Mouse (Mus musculus) spleen, adult 2 months (tissue): ENCODE measurements around the gene Slc41a3. TPM values are rescaled to one million over a fixed set of nuclear protein-coding genes. Genes with fewer than 3 reads are reported as not detected.
A peak's percentile ranks its signal among the peaks of the same experiment; 100 is the strongest.
"Not testable (repeated sequence)": the region's sequence is repeated elsewhere in the genome, so short reads cannot be mapped to it uniquely, and the experiment has no call there.

ENCODE experiments used
- DNase-seq, 2 experiments: peaks; one replicate each; pipeline versions ENCODE4 v3.0.0 to v3.0.0-alpha.2; 2012 to 2021; ENCODE audit warnings: low spot score in 2 of 2, low read depth in 1 of 2
- H3K27ac ChIP-seq: fragments of 200-500 bp; 2 replicates; pipeline ENCODE4 v1.5.1; 2012; ENCODE audit warnings: low read length, inconsistent platforms; ENCODE audit not compliant: insufficient read depth
- H3K27me3 ChIP-seq: fragments of 200-500 bp; 2 replicates; pipeline ENCODE4 v1.6.1; 2012; ENCODE audit warnings: mild to moderate bottlenecking, moderate library complexity, low read length, inconsistent platforms; ENCODE audit not compliant: control insufficient read depth, insufficient read depth
- H3K36me3 ChIP-seq: fragments of 200-500 bp; 2 replicates; pipeline ENCODE4 v1.6.1; 2012; ENCODE audit warnings: mild to moderate bottlenecking, low read length, inconsistent platforms; ENCODE audit not compliant: control insufficient read depth, insufficient read depth
- H3K4me1 ChIP-seq: fragments of 200-500 bp; 2 replicates; pipeline ENCODE4 v1.6.1; 2011; ENCODE audit warnings: inconsistent platforms; ENCODE audit not compliant: control insufficient read depth, insufficient read depth, insufficient read length
- H3K4me3 ChIP-seq: fragments of 200-500 bp; 2 replicates; pipeline ENCODE4 v1.5.1; 2011; ENCODE audit warnings: mild to moderate bottlenecking, inconsistent platforms; ENCODE audit not compliant: insufficient read depth, insufficient read length; ENCODE audit errors: extremely low read depth
- CTCF ChIP-seq: fragments of 200-500 bp; IDR thresholded peaks from 2 replicates; pipeline ENCODE4 v1.5.1; 2011; ENCODE audit warnings: mild to moderate bottlenecking, inconsistent platforms; ENCODE audit not compliant: insufficient read depth, insufficient read length, insufficient replicate concordance; ENCODE audit errors: extremely low read depth
- POLR2A ChIP-seq: fragments of 200-500 bp; IDR thresholded peaks from 2 replicates; pipeline ENCODE4 v1.6.1; 2011; ENCODE audit warnings: low read depth, low read length, inconsistent platforms
- WGBS: fragments of 180-500 bp; shearing (Covaris S2); methylation state at CpG from one replicate; pipeline ENCODE4 v1.1.7; 2018; 5-methylcytosine and 5-hydroxymethylcytosine counted together
- polyA plus RNA-seq: library from polyadenylated mRNA; depleted of rRNA; stranded (reverse); fragments of >200 nt; gene quantifications from 2 replicates; pipeline ENCODE4 v1.2.3, GENCODE M21; 2012

Slc41a3 gene
- polyA plus RNA-seq, 1 experiment: 7.2 TPM

DNA sequence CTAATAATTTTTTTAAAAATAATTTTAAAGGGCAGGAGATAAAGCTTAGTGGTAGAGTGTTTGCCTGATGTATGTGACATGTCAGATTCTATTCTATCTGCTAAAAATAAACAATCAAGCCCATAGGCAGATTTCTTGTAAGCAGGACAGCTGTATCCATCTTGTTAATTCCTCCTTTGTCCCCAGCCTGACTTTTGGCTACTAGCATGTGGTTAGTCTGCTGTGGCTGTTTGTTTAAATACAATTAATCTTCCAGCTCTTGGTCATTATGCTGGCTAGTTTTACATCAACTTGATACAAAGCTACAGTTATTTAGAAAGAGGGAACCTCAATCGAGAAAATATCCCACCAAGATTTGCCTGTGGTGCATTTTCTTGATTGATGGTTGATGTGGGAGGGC lies 46.1 kb downstream of the Slc41a3 start:
- H3K27ac ChIP-seq: no peak overlapping the region
- 18% methylated on average over 1 of the region's 1 CpGs for WGBS
- no peaks in the 10 kb centered on the region for H3K4me1 ChIP-seq
- TF ChIP-seq CTCF (no peak), POLR2A (no peak)
- H3K36me3 ChIP-seq: no peaks in the 10 kb centered on the region; the same call in 1 of the 2 replicates
- H3K27me3 ChIP-seq: no peaks in the 10 kb centered on the region
- no peak overlapping the region for H3K4me3 ChIP-seq
- DNase-seq: no peak

DNA sequence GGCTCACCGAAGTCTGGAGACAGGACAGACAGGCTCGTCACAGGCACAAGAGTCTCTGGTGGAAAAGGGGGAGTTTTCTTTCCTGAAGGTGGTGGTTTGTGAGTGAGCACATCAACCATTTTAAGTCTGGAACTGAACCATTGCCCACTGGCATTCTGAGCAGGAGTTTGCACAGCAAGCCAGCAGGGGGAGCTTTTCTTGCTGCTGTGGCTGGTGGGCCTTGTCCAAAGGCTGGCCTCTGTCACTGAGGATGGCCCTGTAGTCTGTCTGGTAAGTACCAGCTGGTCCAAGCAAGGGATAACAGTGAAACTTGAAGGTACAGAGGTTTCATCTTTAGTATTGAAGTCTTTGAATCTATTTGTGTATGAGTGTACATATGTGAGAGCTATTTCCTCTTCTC lies 49.2 kb downstream of the Slc41a3 start:
- no peak overlapping the region for H3K27ac ChIP-seq
- TF ChIP-seq POLR2A: no peak
- peak; percentile 79; the same call in 1 of the 2 replicates for TF ChIP-seq CTCF
- no peaks in the 10 kb centered on the region for H3K4me1 ChIP-seq
- H3K36me3 ChIP-seq: no peaks in the 10 kb centered on the region; the same call in 1 of the 2 replicates
- H3K4me3 ChIP-seq: no peak overlapping the region
- DNase-seq: peak in 1 of 2 experiments; percentile 40
- WGBS: 60% methylated on average over 2 of the region's 2 CpGs
- no peaks in the 10 kb centered on the region for H3K27me3 ChIP-seq

DNA sequence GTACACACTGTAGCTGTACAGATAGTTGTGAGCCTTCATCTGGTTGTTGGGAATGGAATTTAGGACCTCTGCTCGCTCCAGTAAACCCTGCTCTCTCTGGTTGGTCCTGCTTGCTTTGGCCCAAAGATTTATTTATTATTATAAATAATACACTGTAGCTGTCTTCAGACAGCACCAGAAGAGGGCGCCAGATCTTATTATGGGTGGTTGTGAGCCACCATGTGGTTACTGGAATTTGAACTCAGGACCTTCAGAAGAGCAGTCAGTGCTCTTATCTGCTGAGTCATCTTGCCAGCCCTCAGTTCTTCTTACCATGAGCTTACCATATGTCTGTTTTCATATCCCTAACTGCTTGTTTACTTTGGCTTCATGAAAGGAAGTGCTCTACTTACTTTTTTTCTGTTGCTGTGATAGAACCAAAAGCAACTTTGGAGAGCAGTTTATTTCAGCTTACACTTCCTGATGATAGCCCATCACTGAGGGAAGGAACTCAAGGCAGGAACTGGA lies 51.9 kb downstream of the Slc41a3 start:
- not testable (repeated sequence) for H3K4me1 ChIP-seq, H3K36me3 ChIP-seq, H3K27me3 ChIP-seq, DNase-seq, H3K27ac ChIP-seq, H3K4me3 ChIP-seq
- 64% methylated on average over 2 of the region's 2 CpGs for WGBS

DNA sequence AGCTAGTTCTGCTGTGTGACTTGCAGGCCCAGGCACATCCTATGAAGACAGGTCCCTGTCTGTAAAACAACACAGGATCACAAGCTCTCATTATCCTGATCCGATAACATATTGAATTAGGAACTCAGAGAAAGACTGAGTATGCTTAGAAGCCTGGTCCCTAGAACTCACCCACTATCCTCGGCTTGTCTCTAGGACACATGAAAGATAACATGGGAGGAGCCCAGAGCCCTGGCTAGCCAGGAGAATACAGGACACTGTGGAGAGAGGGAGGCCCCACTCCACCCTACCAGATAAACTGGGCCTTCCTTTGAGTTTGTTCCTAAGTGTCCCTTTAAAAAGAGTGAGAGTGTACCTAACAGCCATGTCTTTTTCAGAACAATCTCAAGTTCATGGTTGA lies 55.4 kb downstream of the Slc41a3 start:
- no peak for DNase-seq
- no peak overlapping the region for H3K27ac ChIP-seq

DNA sequence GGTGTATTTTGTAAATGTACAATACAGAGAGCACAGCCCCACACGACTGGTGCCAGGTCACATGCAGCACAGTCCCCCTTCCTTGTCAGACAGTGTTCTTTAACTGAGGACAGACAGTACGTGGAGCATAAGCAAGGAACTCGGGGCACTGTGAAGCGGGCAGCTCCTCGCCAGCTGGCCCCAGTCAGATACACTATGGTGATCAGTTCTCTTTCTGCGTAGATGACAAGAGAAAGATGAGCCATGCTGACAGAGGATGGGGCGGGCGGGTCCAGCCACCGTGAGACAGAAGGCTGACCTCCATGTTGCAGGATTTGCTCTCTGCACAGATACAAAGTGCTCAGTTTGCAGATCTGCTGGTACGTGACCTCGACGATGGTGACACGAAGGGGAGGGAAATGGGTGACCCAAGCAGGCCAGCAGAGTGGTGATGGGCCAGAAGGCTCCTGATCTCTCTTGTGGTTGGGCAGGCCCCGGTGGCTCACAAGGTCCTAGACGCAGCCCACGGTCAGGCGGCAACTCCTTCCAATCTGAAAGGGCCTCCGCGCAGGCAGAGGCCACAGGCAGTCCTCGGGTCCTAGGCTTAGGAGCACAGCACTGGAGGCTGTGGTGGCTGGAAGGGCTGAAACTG lies 56.0 kb downstream of the Slc41a3 start:
- Histone ChIP-seq H3K4me3 (no peak overlapping the region), H3K27me3 (no peaks in the 10 kb centered on the region), H3K27ac (no peak overlapping the region), H3K36me3 (peaks cover 25% of the 10 kb centered on the region), H3K4me1 (peaks cover 8% of the 10 kb centered on the region)
- 80% methylated on average over 20 of the region's 20 CpGs for WGBS
- TF ChIP-seq CTCF (no peak), POLR2A (no peak)
- DNase-seq: no peak

More for the DNA sequence above, 55.4 kb downstream of the Slc41a3 start:
- TF ChIP-seq POLR2A (no peak), CTCF (no peak)
- Histone ChIP-seq H3K27me3 (no peaks in the 10 kb centered on the region), H3K4me3 (no peak overlapping the region), H3K36me3 (peaks cover 22% of the 10 kb centered on the region), H3K4me1 (peaks cover 8% of the 10 kb centered on the region)
- 82% methylated on average over 2 of the region's 2 CpGs for WGBS

DNA sequence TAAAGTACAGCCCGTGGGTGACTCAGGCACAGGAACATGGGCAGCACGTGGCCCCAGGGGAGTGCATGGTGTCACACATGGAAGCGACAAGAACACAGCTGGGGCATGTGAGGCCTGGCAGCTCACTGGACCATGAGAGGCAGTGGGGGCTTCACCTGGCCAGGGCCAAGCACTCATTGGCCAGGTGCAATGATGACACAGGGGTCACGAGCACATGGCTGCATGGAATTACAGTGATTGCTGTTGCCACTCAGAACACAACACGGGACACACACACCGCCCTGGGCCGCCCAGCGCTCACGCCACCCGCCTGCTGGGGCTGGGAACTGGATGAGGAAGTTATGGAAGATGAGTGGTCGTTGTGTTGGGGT lies 56.5 kb downstream of the Slc41a3 start:
- DNase-seq: peak; percentile 26 to 32
- H3K36me3 ChIP-seq: peaks cover 28% of the 10 kb centered on the region
- no peak for TF ChIP-seq CTCF
- no peak for TF ChIP-seq POLR2A
- H3K4me1 ChIP-seq: peaks cover 8% of the 10 kb centered on the region
- no peak overlapping the region for H3K4me3 ChIP-seq
- WGBS: 61% methylated on average over 11 of the region's 11 CpGs
- no peaks in the 10 kb centered on the region for H3K27me3 ChIP-seq
- no peak overlapping the region for H3K27ac ChIP-seq

DNA sequence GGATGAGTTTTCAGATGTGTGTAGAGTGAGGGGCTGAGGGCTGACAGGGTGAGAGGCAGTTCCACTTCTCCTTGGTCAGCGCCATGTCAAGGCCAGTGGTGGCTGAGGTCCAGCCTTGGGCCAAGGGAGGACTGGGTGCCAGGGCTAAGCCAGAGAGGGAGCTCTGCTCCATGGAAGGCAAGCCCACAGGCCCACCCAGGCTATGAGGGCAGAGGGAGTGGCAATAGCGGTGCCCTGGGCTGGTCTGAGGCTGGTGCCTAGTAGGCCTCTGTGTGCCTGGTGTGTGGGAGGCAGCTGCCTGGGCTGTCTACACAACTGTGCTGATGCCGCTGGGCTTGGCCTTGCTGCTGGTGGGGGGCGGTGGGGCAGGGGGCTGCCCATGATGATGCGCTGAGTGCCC lies 57.6 kb downstream of the Slc41a3 start:
- Histone ChIP-seq H3K27ac (no peak overlapping the region), H3K36me3 (peaks cover 39% of the 10 kb centered on the region), H3K27me3 (no peaks in the 10 kb centered on the region), H3K4me1 (peaks cover 8% of the 10 kb centered on the region), H3K4me3 (no peak overlapping the region)
- 93% methylated on average over 5 of the region's 5 CpGs for WGBS
- DNase-seq: no peak
- no peak for TF ChIP-seq CTCF
- TF ChIP-seq POLR2A: no peak

DNA sequence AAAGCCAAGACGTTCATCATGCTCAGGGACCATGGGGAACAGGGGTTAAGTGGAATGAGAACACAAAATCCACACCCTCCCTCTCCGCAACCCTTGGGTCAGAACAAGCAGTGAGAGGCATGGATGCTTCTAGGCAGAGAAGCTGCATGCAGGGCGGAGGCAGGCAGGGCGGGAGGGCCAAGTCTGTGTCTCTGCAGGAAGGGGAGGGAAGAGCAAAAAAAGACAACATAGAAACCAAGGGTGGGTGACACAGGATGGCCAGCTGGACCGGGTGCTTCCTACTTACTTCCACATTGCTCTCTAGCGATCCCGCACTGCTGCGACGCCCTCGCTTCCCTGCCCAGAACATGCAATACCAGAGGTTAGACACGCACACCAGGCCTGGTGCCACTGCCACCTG lies 59.2 kb downstream of the Slc41a3 start:
- Histone ChIP-seq H3K36me3 (peaks cover 53% of the 10 kb centered on the region), H3K4me1 (peaks cover 8% of the 10 kb centered on the region), H3K27me3 (no peaks in the 10 kb centered on the region), H3K4me3 (no peak overlapping the region), H3K27ac (no peak overlapping the region)
- TF ChIP-seq POLR2A (no peak), CTCF (no peak)
- WGBS: 83% methylated on average over 11 of the region's 11 CpGs
- no peak for DNase-seq
